Mouse (Mus musculus) embryonic facial prominence, embryonic 12.5 days (tissue): ENCODE results near the gene Fitm2. TPM values are rescaled to one million over a fixed set of nuclear protein-coding genes. Genes with fewer than 3 reads are reported as not detected.

ENCODE experiments used
- ATAC-seq: fragments of 200-750 bp; cut with Nextera tagmentation; 2 replicates; pipeline ENCODE4 v1.8.0; 2017; ENCODE audit not compliant: insufficient number of reproducible peaks, insufficient read depth, low FRiP score, low TSS enrichment
- H3K27ac ChIP-seq: fragments of 300-500 bp; sonication (generic); 2 replicates; pipeline ENCODE4 v1.5.1; 2016; ENCODE audit warnings: mild to moderate bottlenecking
- H3K27me3 ChIP-seq: fragments of 300-500 bp; sonication (generic); 2 replicates; pipeline ENCODE4 v1.6.1; 2016; ENCODE audit warnings: mild to moderate bottlenecking, moderate library complexity
- H3K36me3 ChIP-seq: fragments of 300-500 bp; sonication (generic); 2 replicates; pipeline ENCODE4 v1.6.1; 2016; ENCODE audit warnings: mild to moderate bottlenecking
- H3K4me1 ChIP-seq: fragments of 300-500 bp; sonication (generic); 2 replicates; pipeline ENCODE4 v1.6.1; 2016
- H3K4me2 ChIP-seq: fragments of 300-500 bp; sonication (generic); replicated peaks from 2 replicates; pipeline ENCODE4 v1.6.1; 2016; ENCODE audit warnings: mild to moderate bottlenecking, moderate library complexity
- H3K4me3 ChIP-seq: fragments of 300-500 bp; sonication (generic); 2 replicates; pipeline ENCODE4 v1.5.1; 2016; ENCODE audit warnings: mild to moderate bottlenecking
- H3K9ac ChIP-seq: fragments of 300-500 bp; sonication (generic); 2 replicates; pipeline ENCODE4 v1.6.1; 2016; ENCODE audit warnings: mild to moderate bottlenecking, moderate library complexity
- H3K9me3 ChIP-seq: fragments of 300-500 bp; sonication (generic); 2 replicates; pipeline ENCODE4 v1.6.1; 2016; ENCODE audit warnings: mild to moderate bottlenecking, moderate library complexity
- WGBS: fragments of 180-500 bp; shearing (Covaris S2); methylation state at CpG from one replicate; pipeline ENCODE4 v1.1.7; 2016; 5-methylcytosine and 5-hydroxymethylcytosine counted together
- polyA plus RNA-seq: library from polyadenylated mRNA; unstranded; fragments of >200 nt; fragmentation: Nextera tagmentation; extraction: Ambion mirVana; gene quantifications from 2 replicates; pipeline ENCODE4 v1.2.1, GENCODE M21; 2016

Fitm2 gene
- polyA plus RNA-seq, 1 experiment from 2014 or later: 10.7 TPM

- 87% methylated on average over 3 of the region's 3 CpGs for WGBS
- Histone ChIP-seq H3K4me3 (no peak overlapping the region), H3K9ac (no peak overlapping the region), H3K4me2 (no peak overlapping the region), H3K36me3 (no peaks in the 10 kb centered on the region), H3K9me3 (no peaks in the 10 kb centered on the region), H3K27me3 (peaks cover 8% of the 10 kb centered on the region; the same call in 1 of the 2 replicates), H3K27ac (no peak overlapping the region), H3K4me1 (no peaks in the 10 kb centered on the region)
- no peak for ATAC-seq
Measured at GRCm38 (mm10) chr2:163487360-163487759, 14.9 kb upstream of the Fitm2 start.

GRCm38 (mm10) chr2:163481539-163482029 is 9.2 kb upstream of the Fitm2 start:
- Histone ChIP-seq H3K9me3 (no peaks in the 10 kb centered on the region), H3K4me1 (peaks cover 7% of the 10 kb centered on the region), H3K4me3 (peak overlapping the region; percentile 16), H3K9ac (0 out of 2 replicates have a peak overlapping the region, but pooled peaks have one; percentile 5), H3K36me3 (no peaks in the 10 kb centered on the region), H3K4me2 (peak overlapping the region; percentile 44), H3K27ac (no peak overlapping the region), H3K27me3 (peaks cover 23% of the 10 kb centered on the region)
- 0 out of 2 replicates have a peak, but pooled peaks have one; percentile 52 for ATAC-seq
- WGBS: under 1% methylated on average over 21 of the region's 21 CpGs

GRCm38 (mm10) chr2:163480191-163480825 is 7.9 kb upstream of the Fitm2 start:
- Histone ChIP-seq H3K36me3 (no peaks in the 10 kb centered on the region), H3K4me1 (peaks cover 7% of the 10 kb centered on the region), H3K4me2 (no peak overlapping the region), H3K9ac (no peak overlapping the region), H3K27me3 (peaks cover 23% of the 10 kb centered on the region), H3K4me3 (no peak overlapping the region), H3K9me3 (no peaks in the 10 kb centered on the region), H3K27ac (no peak overlapping the region)
- 49% methylated on average over 18 of the region's 18 CpGs for whole genome bisulfite sequencing
- no peak for ATAC-seq

GRCm38 (mm10) chr2:163471710-163472465 is 541 bp downstream of the Fitm2 start:
- Histone ChIP-seq H3K36me3 (peaks cover 18% of the 10 kb centered on the region), H3K27me3 (no peaks in the 10 kb centered on the region), H3K4me2 (peak overlapping the region; percentile 64), H3K9ac (peak overlapping the region; percentile 76), H3K27ac (no peak overlapping the region), H3K9me3 (no peaks in the 10 kb centered on the region), H3K4me1 (peaks cover 8% of the 10 kb centered on the region; the same call in 1 of the 2 replicates), H3K4me3 (peak overlapping the region; percentile 79)
- ATAC-seq: peak; percentile 47
- WGBS: 5% methylated on average over 36 of the region's 36 CpGs

- Histone ChIP-seq H3K27me3 (no peaks in the 10 kb centered on the region), H3K4me3 (peak overlapping the region; percentile 79; the same call in 1 of the 2 replicates), H3K36me3 (peaks cover 18% of the 10 kb centered on the region), H3K4me2 (peak overlapping the region; percentile 64), H3K27ac (no peak overlapping the region), H3K9ac (no peak overlapping the region), H3K4me1 (peaks cover 8% of the 10 kb centered on the region; the same call in 1 of the 2 replicates), H3K9me3 (no peaks in the 10 kb centered on the region)
- ATAC-seq: no peak
- 84% methylated on average over 3 of the region's 3 CpGs for WGBS
Measured at GRCm38 (mm10) chr2:163471136-163471535, 1.3 kb downstream of the Fitm2 start.

GRCm38 (mm10) chr2:163469711-163470110 is 2.7 kb downstream of the Fitm2 start:
- Histone ChIP-seq H3K4me3 (no peak overlapping the region), H3K27ac (no peak overlapping the region), H3K4me1 (peaks cover 8% of the 10 kb centered on the region; the same call in 1 of the 2 replicates), H3K36me3 (peaks cover 18% of the 10 kb centered on the region), H3K9ac (no peak overlapping the region), H3K4me2 (no peak overlapping the region), H3K9me3 (no peaks in the 10 kb centered on the region), H3K27me3 (no peaks in the 10 kb centered on the region)
- 95% methylated on average over 15 of the region's 15 CpGs for WGBS
- no peak for ATAC-seq

- Histone ChIP-seq H3K9ac (no peak overlapping the region), H3K4me3 (no peak overlapping the region), H3K27me3 (no peaks in the 10 kb centered on the region), H3K36me3 (peaks cover 18% of the 10 kb centered on the region), H3K4me1 (peaks cover 8% of the 10 kb centered on the region; the same call in 1 of the 2 replicates), H3K27ac (no peak overlapping the region), H3K4me2 (no peak overlapping the region), H3K9me3 (no peaks in the 10 kb centered on the region)
- ATAC-seq: no peak
- 90% methylated on average over 6 of the region's 6 CpGs for WGBS
Measured at GRCm38 (mm10) chr2:163468866-163469265, 3.6 kb downstream of the Fitm2 start.

GRCm38 (mm10) chr2:163467585-163467984 is 4.8 kb downstream of the Fitm2 start:
- peaks cover 18% of the 10 kb centered on the region for H3K36me3 ChIP-seq
- ATAC-seq: no peak
- WGBS: 94% methylated on average over 6 of the region's 6 CpGs
- H3K4me2 ChIP-seq: no peak overlapping the region
- no peak overlapping the region for H3K27ac ChIP-seq
- H3K9me3 ChIP-seq: no peaks in the 10 kb centered on the region
- no peak overlapping the region for H3K9ac ChIP-seq
- H3K4me3 ChIP-seq: no peak overlapping the region
- peaks cover 8% of the 10 kb centered on the region; the same call in 1 of the 2 replicates for H3K4me1 ChIP-seq
- H3K27me3 ChIP-seq: no peaks in the 10 kb centered on the region

GRCm38 (mm10) chr2:163466771-163467170 is 5.7 kb downstream of the Fitm2 start:
- ATAC-seq: no peak
- H3K9ac ChIP-seq: no peak overlapping the region
- 75% methylated on average over 8 of the region's 8 CpGs for WGBS

GRCm38 (mm10) chr2:163464562-163464961 is 7.9 kb downstream of the Fitm2 start:
- no peaks in the 10 kb centered on the region for H3K9me3 ChIP-seq
- no peaks in the 10 kb centered on the region for H3K4me1 ChIP-seq
- no peak overlapping the region for H3K27ac ChIP-seq
- ATAC-seq: no peak
- no peak overlapping the region for H3K4me3 ChIP-seq
- H3K27me3 ChIP-seq: peaks cover 5% of the 10 kb centered on the region
- peaks cover 14% of the 10 kb centered on the region for H3K36me3 ChIP-seq
- WGBS: 60% methylated on average over 6 of the region's 6 CpGs
- no peak overlapping the region for H3K9ac ChIP-seq
- H3K4me2 ChIP-seq: no peak overlapping the region

More at GRCm38 (mm10) chr2:163466771-163467170, 5.7 kb downstream of the Fitm2 start:
- Histone ChIP-seq H3K4me2 (no peak overlapping the region), H3K9me3 (no peaks in the 10 kb centered on the region), H3K27me3 (no peaks in the 10 kb centered on the region), H3K4me1 (peaks cover 8% of the 10 kb centered on the region; the same call in 1 of the 2 replicates), H3K4me3 (no peak overlapping the region), H3K36me3 (peaks cover 18% of the 10 kb centered on the region), H3K27ac (no peak overlapping the region)

- peaks cover 9% of the 10 kb centered on the region for H3K36me3 ChIP-seq
- H3K4me1 ChIP-seq: no peaks in the 10 kb centered on the region
- peaks cover 10% of the 10 kb centered on the region for H3K27me3 ChIP-seq
- no peak overlapping the region for H3K4me3 ChIP-seq
- no peak overlapping the region for H3K27ac ChIP-seq
- no peaks in the 10 kb centered on the region for H3K9me3 ChIP-seq
- WGBS: 73% methylated on average over 4 of the region's 4 CpGs
- no peak for ATAC-seq
- no peak overlapping the region for H3K4me2 ChIP-seq
- no peak overlapping the region for H3K9ac ChIP-seq
Measured at GRCm38 (mm10) chr2:163463998-163464397, 8.4 kb downstream of the Fitm2 start.
